Mouse (Mus musculus) frontal cortex, postnatal 25 days (tissue): Measurements from ENCODE around the gene Il9r.

Experiments
- DNase-seq, 2 experiments: peaks; one replicate each; pipeline ENCODE4 v3.0.0; 2022; ENCODE audit warnings: low spot score in 2 of 2

Gene Il9r

GRCm38 (mm10) chr11:32200075-32200601 lies at the start of gene Il9r:
Il9r (minus strand) TSS chr11:32200279.
- DNase-seq, result no peak

GRCm38 (mm10) chr11:32248350-32248749 lies 48.3 kb upstream of the Il9r start:
- no peak for DNase-seq

GRCm38 (mm10) chr11:32247068-32247467 lies 47.0 kb upstream of the Il9r start:
- DNase-seq, result no peak

DNA sequence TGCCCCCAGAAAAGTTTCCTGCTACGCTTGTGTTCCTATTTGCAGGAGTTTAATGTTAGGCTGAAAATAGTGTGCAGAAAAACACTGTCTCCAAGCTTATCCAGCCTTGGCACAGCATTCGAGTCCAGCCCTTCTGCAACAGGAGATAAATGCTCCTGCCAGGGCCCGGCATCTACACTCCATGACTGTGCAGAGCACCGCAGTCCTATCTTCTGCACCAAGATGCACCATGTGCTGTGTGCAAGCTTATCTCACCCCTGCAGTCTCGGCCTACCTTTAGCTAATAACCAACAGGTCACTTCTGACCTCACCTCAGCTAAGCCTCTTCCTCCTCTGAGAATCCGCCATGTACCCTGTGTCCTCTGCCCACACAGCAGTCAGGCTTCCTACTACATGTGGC lies 45.5 kb upstream of the Il9r start:
- no peak for DNase-seq

- no peak for DNase-seq
Measured at GRCm38 (mm10) chr11:32244617-32245016, 44.5 kb upstream of the Il9r start.

- DNase-seq, result no peak
Measured at GRCm38 (mm10) chr11:32244064-32244463, 44.0 kb upstream of the Il9r start.

DNA sequence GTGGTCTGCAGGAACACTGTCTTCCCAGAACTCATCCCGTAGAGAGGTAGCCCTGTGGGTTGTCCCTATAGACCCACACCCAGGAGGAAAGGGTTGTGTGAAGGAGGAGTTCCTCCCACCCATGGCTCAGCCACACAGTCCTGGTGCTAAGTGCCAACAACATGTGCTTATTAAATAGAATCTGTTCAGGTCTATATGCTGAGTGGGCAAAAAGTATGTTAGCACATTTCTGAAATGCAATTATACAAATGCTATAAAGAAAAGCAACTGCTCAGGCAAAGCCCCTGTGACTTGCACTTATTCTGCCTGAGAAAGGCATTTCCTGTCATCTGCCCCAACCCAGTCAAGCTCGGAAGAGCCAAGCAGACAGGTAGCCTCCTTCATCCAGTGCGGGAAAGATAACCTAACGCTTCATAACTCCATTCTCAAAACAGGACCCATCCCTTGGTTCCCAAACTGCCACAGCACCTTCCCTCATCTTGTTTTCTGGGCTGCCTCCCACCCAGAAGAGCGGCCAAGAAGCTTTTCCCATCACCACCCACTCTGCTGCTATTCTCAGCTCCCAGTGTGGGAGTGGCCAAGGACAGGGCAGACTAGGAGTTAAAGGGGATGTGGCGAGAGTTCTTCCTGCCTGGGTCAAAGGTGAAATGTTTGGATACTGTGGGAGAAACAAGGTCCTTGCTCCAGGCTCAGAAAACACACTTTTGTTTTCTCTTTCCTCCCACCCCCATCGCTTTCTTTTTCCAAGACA lies 43.3 kb upstream of the Il9r start:
- DNase-seq, result no peak

DNA sequence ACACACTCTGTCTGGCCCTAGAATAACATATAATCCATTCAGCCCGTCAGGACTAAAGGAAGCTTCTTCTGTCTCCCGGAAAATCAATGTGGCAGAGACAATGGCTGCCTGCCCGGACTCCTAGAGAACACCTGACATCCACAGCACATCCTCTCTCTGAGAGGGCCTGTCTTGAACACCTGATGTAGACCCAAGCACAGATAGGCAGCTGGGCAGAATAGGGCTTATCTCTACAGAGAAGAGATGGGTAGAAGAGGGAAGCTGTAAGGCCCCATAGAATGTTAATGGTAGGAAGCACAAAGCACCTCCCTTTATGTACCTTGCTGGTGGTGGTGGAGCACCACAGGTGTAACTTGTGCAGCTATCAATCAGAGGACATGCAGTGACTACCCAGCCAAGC lies 42.1 kb upstream of the Il9r start:
- DNase-seq, result no peak

DNA sequence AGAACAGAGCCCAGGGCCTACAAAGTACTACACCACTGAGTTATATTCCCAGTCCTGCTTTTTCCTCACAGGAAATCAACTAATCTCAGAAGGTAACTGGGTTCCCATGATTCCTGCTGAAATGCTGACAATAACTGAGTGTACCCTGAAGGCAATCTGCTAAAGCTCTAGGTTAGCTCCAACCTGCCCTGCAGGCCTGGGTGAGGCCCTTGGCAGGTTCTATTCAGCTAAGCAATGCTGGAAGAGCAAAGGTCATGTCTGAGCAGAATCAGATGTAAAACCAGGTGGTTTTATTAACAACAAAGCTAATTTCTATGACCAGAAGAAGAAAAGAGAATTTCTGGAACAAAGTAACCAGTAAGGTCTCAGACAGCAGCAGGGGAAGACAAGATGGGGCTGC lies 41.3 kb upstream of the Il9r start:
- DNase-seq, result no peak

DNA sequence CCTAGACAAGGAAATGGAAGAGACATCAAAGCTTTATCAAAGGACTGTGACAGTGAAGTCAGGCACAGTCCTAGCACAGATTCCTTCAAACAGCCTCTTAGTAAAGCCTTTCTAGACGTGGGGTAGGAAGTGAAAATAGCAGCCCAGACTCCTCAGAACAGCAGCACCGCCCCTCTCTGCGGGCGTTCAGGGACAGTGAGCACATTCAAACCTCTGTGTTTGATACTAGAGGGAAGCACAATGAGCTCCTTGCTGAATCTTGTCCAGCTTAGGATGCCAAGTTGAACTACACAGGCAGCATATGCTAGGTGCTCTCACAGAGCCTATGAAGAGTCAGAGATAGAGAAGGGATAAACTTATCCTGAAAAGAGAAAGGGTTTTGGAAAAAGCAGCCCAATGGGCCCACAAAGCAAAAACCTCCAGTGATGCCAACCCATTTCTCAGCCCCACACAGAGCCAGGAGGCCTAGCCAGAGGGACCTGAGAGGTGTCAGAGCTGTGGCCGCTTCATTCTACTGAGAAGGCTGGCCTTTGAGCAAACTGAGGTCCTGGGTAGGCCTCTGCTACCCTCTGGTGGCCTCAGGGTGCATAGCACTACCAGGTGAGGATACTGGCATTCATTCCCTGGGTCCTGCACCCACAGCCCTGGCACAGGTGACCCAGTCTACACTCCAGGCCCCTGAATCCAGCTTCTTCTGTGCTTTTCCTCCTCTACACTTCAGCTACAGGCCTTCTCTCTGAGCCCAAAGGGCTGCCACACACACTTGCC lies 38.2 kb upstream of the Il9r start:
- peak; percentile 75 to 76 for DNase-seq

- DNase-seq, result no peak
Measured at GRCm38 (mm10) chr11:32237411-32237795, 37.3 kb upstream of the Il9r start.

DNA sequence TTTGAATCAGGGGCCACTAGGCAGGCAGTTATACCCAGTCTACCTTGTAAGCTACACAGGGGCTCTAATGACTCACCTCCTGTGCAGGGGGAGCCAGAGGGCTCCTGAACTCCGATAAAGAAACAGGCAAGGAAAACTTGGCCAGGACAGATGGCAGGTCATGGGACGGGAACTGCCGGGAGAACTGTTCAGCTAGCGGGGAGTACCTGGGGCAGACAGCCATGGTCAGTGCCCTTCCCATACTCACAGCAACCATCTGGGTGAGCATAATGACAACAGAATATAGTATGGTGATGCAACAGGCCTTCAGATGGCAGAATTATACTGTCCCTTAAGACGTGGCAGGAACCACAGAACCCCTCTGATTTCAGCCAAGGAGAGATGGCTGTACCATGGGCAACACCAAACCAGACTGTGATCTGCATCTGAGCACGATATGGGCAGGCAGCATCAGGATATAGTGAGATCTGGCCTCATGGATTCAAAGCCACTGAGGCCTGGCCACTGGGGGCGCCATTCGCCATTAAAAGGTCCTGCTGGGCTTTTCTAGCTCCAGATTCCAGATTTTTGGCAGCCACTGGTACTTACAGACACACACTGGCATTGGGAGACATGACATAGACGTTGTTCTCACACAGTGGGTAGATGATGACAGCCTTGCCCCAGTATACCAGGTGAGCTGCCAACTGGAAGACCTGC lies 36.8 kb upstream of the Il9r start:
- peak in 1 of 2 experiments; percentile 42 for DNase-seq

DNA sequence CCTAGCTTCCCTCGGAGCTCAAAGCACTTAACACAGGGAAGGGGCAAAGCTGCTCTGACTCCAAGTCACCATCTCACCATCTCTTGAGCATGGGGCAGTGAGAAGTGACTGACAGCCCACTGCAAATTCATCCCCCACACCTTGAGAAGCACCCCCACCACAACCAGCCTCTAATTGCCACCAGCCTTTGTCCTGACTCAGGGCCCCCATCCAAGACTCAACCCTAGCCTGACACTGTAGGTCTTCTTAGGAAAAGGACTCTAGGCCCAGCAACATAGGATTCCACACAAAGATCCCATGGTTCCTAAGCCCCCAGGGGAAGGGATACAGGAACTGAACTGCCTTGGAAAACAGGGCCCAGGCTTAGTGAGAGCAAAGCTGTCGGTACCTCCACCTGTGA lies 36.1 kb upstream of the Il9r start:
- DNase-seq, result no peak

DNA sequence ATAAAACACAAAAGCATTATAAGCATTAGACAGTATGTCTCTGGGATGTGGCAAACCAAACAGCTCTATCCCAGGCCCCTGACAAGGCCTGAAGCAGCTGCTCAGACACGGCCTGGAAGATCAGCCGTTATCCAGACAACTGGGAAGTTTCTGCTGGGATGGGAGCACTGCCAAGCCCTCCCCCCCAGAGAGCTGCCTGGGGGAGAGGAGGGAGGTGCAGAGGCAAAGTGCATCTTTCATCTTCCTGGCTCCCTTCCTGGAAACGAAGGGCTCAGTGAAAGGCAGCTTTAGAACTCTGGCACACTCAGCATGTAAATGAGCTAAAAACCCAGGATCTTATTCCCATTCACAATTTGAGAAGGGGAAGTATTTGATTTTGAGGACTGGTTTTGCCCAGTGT lies 35.6 kb upstream of the Il9r start:
- DNase-seq, result peak in 1 of 2 experiments; percentile 20

DNA sequence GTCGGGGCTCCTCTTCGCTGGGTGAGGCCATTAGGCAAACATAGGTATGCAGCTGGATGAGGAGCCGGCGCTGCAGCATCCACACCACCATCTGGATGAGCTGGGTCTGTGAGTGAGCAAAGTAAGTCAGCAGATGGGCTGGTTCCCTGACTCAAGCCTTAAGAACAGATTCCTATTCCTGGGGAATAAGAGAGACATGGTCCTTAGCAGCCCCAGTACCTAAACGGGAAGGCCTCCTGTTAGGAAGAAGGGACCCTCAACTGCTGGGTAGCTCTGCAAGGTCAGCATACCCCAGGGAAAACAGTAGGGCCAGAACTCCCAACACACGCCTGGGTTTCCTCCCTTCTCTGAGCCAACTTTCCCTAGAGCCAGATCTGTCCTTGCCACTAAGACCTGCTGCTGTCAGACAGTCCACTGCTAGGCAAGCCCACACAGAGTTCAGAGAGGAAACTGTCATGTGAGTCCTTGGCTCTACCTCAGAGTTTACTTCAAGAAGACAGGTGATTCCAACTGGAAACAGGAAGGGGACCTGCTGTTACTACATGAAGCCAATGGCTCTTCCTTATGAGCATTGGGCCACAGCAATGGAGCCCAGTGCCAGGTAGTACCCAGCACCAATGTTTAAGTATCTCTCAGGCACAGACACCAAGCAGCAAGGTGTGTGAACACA lies 34.9 kb upstream of the Il9r start:
- peak in 1 of 2 experiments; percentile 3 for DNase-seq

- DNase-seq, result peak in 1 of 2 experiments; percentile 3
Measured at GRCm38 (mm10) chr11:32233895-32234294, 33.8 kb upstream of the Il9r start.

DNA sequence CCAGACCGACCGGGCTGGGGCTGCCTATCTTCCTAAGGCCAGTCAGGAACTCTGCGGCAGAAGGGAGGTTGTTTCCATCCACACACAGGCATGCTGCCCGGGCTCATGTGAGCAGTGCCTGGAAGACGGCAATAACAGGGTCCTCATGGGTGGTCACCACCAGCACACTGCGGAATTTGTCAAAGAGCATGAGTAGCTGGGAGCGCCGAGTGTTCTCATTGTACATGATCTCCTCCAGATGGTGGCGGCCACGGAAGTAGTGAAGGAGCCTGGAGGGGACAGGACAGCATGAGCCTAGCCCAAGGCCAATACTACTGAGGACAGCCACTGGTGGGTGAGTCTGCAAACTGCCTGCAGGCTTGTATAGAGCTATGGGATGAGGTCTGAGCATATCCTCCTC lies 32.8 kb upstream of the Il9r start:
- no peak for DNase-seq

DNA sequence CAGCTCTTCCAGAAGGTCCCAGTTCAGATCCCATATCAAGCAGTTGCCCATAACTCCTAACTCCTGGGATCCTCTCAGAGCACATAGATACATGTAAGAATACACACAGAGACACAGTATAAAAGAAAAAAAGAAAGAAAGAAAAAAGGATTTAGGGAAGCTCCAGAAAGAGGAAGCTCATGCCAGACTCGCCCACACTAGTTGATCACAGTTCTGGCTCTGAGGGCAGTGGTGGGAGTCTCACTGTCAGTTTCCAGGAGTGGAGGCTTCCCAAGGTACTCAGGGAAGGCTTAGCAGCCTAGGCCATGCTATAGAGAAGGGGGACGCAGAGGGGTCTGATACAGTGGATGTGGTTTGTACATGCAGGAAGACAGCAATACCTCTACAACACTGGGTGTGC lies 31.0 kb upstream of the Il9r start:
- DNase-seq, result no peak

DNA sequence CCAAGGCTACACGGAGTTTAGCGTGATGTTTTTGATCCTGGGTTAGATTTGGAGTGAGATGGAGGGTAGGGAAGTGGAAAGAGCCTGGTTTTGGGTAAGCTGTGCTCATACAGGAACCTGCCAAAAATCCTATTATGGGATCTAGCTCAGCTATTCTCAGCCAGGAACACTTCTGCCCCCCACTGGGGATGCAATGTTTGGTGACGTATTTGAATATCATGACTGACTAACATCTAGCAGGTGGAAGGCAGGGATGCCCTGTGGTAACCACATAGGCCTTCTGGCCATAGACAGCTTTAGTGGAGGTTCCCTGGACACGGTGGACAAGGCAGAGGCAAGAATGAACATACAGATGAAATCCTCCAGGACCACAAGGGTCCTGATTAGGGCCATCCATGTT lies 30.1 kb upstream of the Il9r start:
- DNase-seq, result no peak

GRCm38 (mm10) chr11:32228292-32228845 lies 28.3 kb upstream of the Il9r start:
- no peak for DNase-seq

DNA sequence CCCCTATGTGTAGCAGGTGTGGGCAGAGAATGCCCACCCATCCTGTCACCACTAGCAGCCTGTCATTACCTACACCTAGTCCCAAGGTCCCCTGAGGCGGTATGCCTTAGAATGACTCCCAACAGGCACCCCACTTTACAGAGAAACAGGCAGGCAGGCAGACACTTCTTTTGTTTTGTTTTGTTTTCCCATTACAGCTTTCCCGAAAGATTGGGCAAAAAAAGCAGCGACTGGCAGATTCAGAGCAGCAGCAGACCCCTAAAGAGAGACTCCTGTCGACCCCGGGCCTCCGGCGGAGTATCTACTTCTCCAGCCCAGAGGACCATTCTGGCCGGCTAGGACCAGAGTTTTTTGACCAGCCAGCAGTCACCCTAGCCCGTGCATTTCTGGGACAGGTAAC lies 27.5 kb upstream of the Il9r start:
- no peak for DNase-seq

DNA sequence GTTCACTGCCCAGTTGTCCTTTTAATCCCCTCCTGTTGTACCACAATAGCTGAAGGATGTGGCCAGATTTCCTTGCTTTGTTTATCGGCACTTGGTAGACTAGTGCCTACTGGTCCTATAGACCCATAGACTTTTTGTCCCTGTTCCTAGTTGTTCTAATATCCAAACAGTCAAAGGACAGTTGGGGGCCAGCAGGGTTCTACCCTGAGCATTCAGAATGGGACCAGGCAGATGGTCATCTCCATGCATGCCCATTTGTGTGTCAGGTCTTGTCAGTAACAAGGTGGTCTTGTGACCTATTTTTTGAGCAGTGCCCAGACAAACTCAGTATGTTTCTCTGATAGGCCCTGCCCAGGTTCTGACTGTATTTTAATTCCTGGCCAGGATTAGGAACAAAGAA lies 27.0 kb upstream of the Il9r start:
- no peak for DNase-seq
